Mouse (Mus musculus): ENCODE measurements around the gene Gm10142.
"Not testable (repeated sequence)": the region's sequence is repeated elsewhere in the genome, so short reads cannot be mapped to it uniquely, and the experiment has no call there.

Gene Gm10142

DNA sequence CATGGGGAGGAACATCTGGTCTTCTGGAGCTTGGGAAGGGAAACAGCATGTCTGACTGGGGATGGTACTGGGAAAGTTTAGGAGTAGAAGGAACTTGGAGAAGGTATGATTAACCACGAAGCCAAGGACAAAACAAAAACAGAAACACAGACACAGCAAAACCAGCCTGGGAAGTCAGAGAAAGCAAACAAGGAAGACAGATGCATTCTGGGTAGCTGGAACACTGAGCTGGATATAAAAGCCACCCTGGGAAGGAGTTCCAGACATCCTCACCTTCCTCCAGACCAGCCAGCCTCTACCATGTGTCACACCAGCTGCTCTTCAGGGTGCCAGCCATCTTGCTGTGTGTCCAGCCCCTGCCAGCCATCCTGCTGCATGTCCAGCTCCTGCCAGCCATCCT lies at the start of gene Gm10142:
Gm10142 (plus strand) TSS at position 301 of the 400 bp plus-strand sequence.
- no peak for DNase-seq

DNA sequence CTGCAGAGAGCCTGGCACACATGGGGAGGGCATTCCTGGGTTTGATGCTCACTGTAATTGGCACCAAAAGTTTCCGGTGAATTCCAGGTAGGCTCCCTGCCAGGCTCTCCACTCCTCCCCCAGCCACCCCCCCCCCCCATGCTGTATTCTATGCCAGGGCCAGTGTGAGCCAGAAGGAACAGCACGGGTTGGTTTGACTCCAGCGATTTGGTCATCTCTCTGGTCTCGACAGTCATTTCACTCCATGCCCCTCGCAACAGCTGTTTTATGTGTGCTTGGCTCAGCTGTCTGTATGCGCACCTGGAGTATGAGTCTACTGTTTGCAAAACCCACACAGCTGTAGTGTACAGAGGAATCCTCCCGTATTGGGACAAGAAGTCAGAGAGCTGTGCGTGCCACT lies 49.3 kb upstream of the Gm10142 start:
- no peak for DNase-seq

DNA sequence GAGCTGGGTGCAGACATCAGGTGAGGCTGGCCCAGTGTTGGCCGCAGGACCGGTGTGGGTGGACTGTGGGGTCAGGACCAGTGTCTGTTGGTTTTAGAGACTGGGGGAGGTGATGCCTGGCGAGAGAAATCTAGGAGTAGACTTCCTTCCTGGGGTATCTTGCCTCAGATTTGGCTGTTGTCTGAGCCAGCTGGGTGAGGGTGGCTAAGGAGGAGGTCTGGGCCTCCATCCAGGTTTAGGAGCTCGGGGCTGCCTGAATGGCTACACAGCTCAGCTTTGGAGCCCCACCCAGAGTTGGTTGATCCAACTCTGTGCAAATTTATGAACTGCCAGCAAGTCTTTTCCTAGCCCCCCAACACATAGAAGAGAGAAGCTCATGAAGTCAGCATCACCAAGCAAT lies 48.2 kb upstream of the Gm10142 start:
- DNase-seq, result no peak

DNA sequence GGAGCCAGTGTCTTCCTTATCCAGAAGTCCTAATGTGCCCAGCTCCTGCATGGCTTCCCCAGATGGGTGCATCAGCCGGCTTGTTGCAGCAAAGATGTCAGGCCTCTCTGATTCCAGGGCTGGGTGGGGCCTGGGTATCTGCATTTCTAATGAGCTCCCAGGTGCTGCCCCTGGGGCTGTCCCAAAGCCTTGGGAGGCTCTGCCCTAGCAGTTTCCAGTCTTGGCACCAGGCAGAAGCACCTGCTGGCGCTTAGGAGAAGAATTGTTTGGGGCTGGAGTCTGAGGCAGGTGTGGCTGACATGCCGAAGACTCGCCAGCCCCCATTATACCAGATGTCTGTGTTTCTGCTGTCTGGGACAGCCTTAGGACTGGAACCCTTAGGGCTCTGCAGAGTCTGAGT lies 44.9 kb upstream of the Gm10142 start:
- no peak for DNase-seq

DNA sequence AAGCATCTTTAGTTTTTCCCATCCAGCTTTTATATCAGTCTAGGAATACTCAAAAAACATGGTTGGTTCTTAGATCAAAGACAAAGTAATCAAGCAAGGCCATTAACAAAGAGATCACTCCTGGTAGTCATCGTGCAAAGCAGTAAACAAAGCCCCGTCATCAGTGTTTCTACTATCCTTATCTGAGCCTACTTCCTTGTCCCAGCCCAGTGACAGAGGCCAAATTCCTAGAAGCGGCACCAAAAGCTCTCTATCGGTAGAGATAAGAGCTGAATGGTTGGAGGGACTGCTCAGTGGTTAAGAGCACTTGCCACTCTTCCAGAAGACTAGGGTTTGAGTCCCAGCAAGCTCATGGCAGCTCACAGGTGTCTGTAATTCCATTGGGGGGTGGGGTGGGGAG lies 44.1 kb upstream of the Gm10142 start:
- DNase-seq, result no peak

DNA sequence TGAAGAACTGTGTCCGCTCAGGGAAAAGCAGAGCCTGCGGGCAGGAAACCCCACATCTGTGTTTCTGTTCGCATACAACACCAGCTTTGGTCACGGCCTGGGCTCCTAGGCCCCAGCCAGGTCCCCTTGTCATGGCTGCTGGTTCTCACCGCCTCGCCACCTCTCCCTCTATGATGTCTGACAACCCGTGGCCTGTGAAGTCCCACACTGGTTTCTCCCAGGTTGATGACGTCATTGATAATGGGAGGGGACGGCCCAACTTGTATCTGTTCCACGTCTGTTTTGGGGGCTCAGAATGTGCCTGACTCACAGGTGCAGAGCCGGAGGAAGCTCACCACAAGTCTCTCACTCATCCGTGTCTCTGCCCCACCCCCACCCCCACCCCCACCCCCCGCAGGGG lies 41.8 kb upstream of the Gm10142 start:
- no peak for DNase-seq

DNA sequence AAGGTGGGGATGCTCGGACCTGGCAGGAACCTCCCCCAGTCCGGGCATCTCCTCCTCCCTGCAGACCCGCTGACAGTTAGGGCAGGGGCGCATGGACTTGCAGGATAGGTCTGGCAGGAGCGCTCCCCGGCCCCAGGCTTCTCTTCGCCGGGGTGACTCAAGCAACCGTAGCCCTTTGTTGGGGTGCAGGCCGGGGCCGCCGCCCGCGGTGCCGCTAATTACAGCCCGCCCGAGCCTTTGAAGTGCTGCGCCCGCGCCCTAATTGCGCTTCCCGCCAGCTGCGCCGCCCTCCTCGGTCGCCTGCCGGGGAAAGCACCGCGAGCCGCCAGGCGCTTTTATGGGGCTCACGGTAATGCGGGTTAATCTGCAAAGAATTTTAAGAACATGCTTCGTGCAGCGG lies 38.0 kb upstream of the Gm10142 start:
- DNase-seq, result no peak

DNA sequence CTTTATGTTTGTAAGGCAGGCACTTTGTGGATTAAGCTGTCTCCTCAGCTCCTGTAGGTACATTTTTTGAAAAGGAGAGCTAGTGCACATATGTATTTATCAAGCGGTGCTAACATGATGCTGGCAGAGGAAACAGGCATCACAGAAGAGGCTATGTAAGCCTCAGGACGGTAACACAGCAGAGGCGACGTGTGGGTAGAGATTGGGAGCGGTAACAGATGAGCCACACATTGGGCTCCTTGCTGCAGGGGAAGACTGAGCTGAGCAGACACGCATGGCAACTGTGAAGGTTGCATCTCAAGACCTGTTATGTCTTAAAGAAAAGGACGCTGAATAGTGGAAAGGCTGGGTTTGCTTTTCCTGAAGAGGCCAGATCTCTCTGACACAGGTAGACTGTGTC lies 32.6 kb upstream of the Gm10142 start:
- no peak for DNase-seq

DNA sequence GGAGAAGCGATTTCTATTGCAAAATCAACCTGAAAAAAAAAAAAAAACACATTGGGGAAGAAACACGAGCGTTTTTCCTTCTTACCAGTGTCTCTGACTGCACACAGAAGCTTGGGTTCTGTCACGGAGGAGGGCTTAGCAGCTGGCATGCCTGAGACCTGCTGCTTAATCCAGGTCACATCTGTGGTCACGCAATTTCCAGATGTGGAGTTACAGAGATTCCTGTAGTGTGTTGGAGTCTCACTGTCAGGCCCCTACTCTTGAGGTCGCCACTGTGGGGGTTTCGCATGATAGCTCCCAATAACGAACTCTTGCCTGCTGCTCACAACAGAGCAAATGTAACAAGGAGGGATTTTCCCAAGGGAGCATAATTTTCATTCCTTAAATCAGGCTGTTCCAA lies 31.4 kb upstream of the Gm10142 start:
- no peak for DNase-seq

DNA sequence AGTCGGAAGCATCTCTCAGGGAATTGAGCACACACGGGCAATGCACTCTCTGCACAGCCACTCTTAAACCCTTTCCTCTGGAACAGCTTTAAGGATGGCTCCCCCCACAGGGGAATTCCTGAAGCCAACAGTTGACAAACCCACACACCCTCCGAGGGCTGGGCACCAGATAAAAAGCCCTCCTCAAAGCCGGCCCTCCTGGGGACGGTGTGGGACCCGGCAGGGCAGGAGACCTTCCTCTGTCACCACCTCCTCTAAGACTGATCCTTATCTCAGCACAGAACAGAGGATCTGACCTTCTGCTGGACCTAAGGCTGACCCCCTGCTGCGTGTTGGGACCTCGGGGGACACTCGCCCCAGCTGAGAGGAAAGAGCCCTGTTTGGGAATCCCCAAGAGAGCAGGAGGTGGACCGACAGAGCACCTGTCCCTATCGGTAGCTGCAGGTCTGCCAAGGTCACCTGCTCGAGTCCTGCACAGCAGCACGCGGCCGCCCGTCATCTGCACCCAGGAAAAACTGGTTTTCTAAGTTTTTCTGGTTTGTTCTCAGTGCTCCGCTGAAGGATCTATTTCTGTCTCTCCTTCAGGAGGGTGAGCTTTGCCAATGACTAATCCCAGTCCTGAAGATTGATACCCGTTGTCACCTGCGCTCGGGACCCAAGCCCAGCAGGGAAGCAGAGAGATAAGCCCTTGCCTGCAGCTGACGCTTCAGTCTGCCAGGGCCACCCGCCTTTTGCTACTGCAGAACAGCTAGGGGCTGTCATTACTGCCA lies 29.5 kb upstream of the Gm10142 start, which contains the start of gene Tspear:
Tspear (plus strand) TSS at position 675 of the 770 bp plus-strand sequence.
- no peak for DNase-seq

DNA sequence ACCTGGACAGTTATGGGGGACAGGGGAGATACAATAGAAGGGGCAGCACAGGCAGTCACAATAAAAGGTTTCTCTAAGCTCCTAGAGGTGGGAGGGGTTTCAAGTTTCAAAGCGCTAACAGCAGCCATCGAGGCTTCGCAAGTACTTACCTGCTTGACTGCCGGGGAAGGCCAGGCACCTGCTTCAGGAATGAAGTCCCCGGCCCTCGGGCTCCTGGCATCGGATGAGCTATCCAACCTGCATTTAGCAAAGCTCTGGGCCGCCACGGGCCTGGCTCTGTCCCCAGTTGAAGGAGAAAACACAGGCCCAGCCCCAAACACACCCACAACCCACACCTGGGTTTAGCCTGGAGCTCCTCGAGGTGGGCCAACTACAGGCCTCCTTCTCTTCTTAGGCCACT lies 28.6 kb upstream of the Gm10142 start:
- no peak for DNase-seq

DNA sequence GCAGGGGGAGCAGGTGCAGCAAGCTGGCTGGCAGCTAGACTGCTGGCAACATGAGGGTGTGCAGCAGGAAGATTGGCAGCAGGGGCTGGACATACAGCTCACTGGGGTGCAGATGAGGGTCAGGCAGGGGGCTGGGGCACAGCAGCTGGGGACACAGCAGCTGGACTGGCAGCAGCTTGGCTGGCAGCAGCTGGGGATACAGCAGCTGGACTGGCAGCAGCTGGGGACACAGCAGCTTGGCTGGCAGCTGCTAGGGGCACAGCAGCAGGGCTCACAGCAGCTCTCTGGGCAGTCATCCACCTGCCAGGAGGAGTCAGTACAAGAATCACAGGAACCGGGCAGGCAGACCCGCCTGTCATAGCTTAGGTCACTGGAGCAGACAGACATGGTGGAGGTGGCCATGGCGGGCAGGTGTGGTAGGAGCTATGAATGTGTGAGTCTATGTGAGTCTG lies 25.2 kb upstream of the Gm10142 start, which contains the start of gene Gm19402:
Gm19402 (minus strand) TSS at position 402 of the 452 bp plus-strand sequence.
- not testable (repeated sequence) for DNase-seq

DNA sequence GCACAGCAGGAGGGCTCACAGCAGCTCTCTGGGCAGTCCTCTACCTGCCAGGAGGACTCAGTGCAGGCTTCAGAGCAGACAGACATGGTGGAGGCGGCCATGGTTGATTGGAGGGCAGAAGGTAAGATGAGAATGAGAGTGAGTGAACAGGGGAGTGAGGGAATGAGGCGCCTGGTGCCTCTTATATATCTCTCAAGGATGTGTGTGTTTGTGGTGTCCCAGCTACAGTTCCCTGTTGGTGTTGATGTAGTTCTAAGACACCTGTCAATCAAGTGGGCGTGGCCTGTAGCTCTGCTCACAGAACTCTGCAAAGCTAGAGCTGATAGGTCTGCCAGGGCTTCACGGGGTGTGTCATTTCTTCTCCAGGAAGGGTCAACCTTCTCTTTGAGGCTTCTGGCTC lies 18.5 kb upstream of the Gm10142 start, which contains the start of gene Gm9508:
Gm9508 (minus strand) TSS at position 101 of the 400 bp plus-strand sequence.
- no peak for DNase-seq

DNA sequence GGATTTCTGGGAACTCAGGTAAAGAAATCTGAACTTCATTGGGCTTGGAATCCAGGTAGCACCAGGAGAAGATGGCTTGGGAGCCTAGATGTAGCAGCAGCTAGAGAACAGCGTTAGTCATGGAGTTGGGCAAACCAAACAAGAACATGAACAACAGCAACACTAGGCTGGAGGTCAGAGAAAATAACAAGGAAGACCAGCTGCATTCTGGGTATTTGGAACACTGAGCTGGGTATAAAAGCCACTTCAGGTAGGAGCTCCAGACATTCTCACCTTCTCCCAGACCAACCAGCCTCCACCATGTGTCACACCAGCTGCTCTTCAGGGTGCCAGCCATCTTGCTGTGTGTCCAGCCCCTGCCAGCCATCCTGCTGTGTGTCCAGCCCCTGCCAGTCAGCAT lies 9.3 kb upstream of the Gm10142 start, which contains the start of gene Gm10272:
Gm10272 (plus strand) TSS at position 301 of the 400 bp plus-strand sequence.
- DNase-seq, result no peak

DNA sequence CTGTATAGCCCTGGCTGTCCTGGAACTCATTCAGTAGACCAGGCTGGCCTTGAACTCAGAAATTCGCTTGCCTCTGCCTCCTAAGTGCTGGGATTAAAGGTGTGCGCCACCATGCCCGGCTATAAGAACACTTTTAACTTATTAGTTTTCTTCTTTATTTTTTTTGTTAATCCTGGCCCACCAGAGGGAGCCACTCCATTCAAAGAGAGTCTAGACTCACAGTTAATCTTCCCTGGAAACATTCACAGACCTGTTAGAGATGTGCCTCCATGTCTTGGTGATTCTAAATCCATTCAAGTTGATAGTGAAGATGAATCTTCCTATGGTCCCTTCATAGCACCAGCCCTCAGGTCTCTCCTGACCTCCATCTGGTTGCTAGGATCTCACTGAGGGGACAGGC lies 5.8 kb upstream of the Gm10142 start:
- no peak for DNase-seq

DNA sequence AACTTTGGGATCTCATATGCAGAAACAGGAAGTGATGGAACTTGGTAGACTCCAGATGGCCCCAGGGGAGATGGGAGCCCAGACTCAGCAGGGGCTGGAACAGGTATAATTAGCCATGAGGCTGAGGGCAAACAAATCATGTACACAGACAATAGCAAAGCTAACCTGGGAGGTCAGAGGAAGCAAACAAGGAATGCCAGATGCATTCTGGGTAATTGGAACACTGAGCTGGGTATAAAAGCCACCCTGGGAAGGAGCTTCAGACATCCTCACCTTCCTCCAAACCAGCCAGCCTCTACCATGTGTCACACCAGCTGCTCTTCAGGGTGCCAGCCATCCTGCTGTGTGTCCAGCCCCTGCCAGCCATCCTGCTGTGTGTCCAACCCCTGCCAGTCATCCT lies 4.5 kb upstream of the Gm10142 start, which contains the start of gene Gm10024:
Gm10024 (plus strand) TSS at position 301 of the 400 bp plus-strand sequence.
- DNase-seq, result not testable (repeated sequence)

DNA sequence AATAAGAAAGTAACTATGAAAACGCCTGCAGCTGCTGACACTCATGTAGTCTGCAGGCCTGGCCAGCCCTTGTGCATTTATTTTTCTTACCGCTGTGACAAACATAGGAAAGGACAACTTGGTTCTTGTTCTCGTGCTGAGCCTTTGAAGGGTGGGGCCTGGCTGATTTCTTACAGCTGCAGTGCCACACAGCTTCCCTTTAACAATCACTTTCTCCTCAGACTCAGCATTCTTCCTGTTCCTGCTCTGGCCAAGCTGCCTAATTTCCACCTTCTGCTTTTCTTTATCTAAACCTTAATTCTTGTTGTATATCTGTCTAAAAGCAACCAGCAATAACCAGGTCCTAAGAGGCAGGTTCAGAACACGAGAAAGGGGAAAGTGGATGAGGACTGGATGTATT lies 1.9 kb upstream of the Gm10142 start:
- DNase-seq, result no peak

DNA sequence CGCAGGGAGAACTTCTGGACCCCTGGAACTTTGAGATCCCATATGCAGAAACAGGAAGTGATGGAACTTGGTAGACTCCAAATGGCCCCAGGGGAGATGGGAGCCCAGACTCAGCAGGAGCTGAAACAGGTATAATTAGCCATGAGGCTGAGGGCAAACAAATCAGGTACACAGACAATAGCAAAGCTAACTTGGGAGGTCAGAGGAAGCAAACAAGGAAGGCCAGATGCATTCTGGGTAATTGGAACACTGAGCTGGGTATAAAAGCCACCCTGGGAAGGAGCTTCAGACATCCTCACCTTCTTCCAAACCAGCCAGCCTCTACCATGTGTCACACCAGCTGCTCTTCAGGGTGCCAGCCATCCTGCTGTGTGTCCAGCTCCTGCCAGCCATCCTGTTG lies 4.7 kb downstream of the Gm10142 start, which contains the start of gene Krtap12-1:
Krtap12-1 (plus strand) TSS at position 301 of the 400 bp plus-strand sequence.
- DNase-seq, result not testable (repeated sequence)

DNA sequence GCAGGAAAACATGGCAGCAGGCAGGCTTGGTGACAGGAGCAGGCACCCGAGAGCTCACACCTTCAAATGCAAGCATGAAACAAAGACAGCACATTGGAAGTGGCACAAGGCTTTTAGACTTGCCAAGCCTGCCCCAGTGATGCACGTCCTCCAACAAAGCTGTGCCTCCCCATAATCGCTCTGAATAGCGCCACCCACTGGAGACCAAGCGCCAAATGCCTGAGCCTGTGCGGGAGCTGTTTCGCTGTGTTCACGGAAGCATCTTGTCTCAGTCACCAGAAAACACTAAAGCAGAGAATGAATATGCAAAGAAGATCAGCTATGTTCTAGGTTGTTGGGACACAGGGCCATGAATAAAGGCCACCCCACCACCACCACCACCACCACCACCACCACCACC lies 9.2 kb downstream of the Gm10142 start:
- DNase-seq, result no peak

DNA sequence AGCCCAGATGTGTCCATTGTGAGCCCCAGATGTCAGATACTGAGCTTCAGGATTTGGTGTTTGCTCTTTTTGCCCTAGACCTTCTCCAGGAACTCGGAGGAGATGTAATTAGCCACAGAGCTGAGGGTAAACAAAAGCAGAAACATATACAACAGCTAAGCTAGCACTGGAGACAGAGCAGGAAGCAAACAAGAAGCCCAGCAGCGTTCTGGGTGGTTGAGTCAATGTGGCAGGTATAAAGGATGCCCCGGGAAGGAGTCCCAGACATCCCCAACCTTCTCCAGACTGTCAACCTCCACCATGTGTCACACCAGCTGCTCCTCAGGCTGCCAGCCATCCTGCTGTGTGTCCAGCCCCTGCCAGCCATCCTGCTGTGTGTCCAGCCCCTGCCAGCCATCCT lies 10.6 kb downstream of the Gm10142 start, which contains the start of gene Gm10100:
Gm10100 (plus strand) TSS at position 301 of the 400 bp plus-strand sequence.
- peak in 1 of 2 experiments; percentile 11 for DNase-seq

DNA sequence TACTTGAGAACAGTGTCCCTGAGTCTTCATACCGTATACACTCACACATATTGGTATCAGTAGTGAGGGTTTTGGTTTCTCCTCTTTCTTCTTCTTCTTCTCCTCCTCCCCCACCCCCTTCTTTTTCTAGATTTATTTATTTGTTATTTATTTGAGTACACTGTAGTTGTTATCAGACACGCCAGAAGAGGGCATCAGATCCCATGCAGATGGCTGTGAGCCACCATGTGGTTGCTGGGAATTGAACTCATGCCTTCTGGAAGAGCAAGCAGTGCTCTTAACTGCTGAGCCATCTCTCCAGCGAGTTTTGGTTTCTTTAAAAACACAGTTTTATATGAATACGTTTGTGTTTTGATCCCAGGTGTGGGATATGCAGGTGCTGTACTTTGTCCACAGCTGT lies 12.7 kb downstream of the Gm10142 start:
- no peak for DNase-seq

DNA sequence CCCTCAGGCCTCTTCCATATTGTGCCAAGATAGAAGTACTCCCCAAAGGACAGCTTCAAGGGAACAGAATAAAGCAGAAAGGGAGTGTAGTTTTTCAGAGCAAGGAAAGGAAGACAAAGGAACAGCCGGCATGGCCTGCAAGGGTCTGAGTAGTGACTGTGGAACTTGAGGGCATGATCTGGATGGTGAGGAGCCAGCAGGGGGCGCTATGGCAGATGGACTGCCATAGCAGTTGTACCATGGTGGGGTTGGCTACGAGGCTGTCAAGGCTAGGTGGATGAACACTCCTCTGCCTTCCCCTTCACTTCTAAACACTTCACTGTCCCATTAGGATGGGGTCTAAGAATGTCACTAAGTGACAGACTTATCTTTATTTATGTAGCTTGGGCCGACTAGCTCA lies 13.6 kb downstream of the Gm10142 start:
- DNase-seq, result no peak

DNA sequence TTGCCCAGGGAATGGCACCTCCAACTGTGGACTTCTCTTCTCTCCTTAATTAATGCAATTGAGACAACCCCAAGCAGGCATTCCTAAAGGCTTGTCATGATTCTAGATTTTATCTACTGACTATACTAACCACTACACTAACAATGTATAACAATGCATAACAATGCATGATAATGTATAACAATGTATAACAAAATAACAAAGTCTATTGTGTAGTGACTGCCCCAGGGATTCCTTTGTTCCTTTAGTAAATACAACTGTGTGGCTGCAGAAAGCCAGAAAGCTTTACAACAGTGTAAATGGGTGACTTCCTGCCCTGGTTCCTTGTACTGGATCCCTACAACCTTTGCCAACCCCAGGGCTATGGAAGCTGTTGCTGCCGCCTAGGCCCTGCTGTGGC lies 20.3 kb downstream of the Gm10142 start:
- no peak for DNase-seq

DNA sequence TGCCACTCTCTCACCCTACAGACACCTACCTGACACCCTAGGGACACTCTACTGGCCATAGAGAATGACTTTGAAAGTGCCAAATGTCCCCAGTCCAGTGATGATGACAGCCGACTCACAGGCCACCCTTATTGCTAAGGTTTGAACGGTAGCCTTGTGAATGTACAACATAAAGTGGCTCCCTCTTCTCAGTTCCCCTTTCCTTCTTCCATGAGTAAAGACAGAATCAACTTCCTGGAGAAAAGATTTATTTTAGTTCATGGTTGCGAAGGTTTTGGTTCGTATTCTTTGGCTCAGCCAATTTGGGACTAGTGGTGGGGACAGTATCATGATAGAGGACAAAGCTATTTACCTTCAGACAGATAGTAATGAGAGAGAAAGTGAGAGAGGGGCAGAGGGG lies 23.3 kb downstream of the Gm10142 start:
- DNase-seq, result no peak

Data from cerebellum, adult 18-20 months (tissue).